Mouse (Mus musculus) heart, adult 2 months (tissue): ENCODE data around the gene Prox1.

Experiments
- CTCF ChIP-seq: fragments of 200-600 bp; IDR thresholded peaks from 2 replicates; pipeline ENCODE4 v1.8.1; 2022; ENCODE audit warnings: antibody characterized with exemption, mild to moderate bottlenecking, moderate library complexity
- POLR2A ChIP-seq: fragments of 200-500 bp; IDR thresholded peaks from 2 replicates; pipeline ENCODE4 v1.6.1; 2011; ENCODE audit warnings: mild to moderate bottlenecking, low read depth, low read length, control low read depth; ENCODE audit not compliant: insufficient read depth

DNA sequence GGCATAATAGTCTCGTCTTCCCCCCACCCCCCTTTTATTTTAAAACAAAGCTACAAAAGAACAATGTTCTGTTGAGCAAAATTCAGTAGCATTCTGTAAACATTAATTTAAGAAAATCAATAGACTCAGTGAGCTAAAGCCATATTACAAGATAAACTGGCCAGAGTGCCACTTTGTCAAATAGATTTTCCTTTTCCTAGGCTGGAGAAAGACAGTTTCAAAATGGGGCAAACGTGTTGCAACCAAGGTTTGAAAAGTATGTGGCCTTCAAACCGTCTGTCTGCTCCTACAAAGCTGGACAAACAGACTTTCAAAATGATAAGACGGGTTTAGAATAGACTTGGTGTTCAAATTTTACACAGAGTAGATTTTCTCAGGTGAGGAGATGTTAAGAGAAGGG lies 39.6 kb downstream of the Prox1 start:
- TF ChIP-seq CTCF (no peak), POLR2A (no peak)
